ENCODE assay signal across 8 mouse cellular contexts in genomic region chr8:69625095-69625789, GRCm38 (mm10). TPM values are rescaled to one million over a fixed set of nuclear protein-coding genes. Genes with fewer than 3 reads are reported as not detected.
DNase-seq lines count a peak whose midpoint lies in the region; ATAC-seq and TF ChIP-seq lines count a peak whose summit lies in the region.

TSS of gene Zfp868 (minus strand) at chr8:69625548.

- peak within 1 kb of the TSS; percentile 48 for H3K4me2 ChIP-seq in embryonic facial prominence, embryonic 15.5 days (replicated peaks)
- peak within 1 kb of the TSS; percentile 63 for H3K4me2 ChIP-seq in limb, embryonic 14.5 days (replicated peaks; ENCODE audit: low read depth, low read length, severe bottlenecking)
- H3K4me2 ChIP-seq in midbrain, postnatal 0 days (ENCODE audit: low read depth, low read length, poor library complexity, severe bottlenecking) = peak within 1 kb of the TSS; percentile 48

- peak within 1 kb of the TSS; percentile 91 for H3K9ac ChIP-seq in embryonic facial prominence, embryonic 15.5 days
- H3K9ac ChIP-seq in limb, embryonic 14.5 days (ENCODE audit: low read depth, low read length, severe bottlenecking) = peak within 1 kb of the TSS; percentile 86
- peak within 1 kb of the TSS; percentile 80 for H3K9ac ChIP-seq in midbrain, postnatal 0 days (replicated peaks; ENCODE audit: low read length, poor library complexity, severe bottlenecking)

- H3K36me3 ChIP-seq in embryonic facial prominence, embryonic 15.5 days = peaks cover 3% of the 10 kb centered on the region; the same call in 1 of the 2 replicates
- H3K36me3 ChIP-seq in limb, embryonic 14.5 days (ENCODE audit: control insufficient read depth, insufficient read depth, low read length) = no peaks in the 10 kb centered on the region
- H3K36me3 ChIP-seq in midbrain, postnatal 0 days (ENCODE audit: insufficient read depth, low read length) = no peaks in the 10 kb centered on the region

- peak; percentile 99 for ATAC-seq in embryonic facial prominence, embryonic 15.5 days (ENCODE audit: insufficient number of reproducible peaks, low FRiP score, low TSS enrichment, low read depth)
- ATAC-seq in limb, embryonic 14.5 days (ENCODE audit: low FRiP score, low read depth) = peak; percentile 99
- ATAC-seq in midbrain, postnatal 0 days (ENCODE audit: low FRiP score) = peak; percentile 100

- H3K4me3 ChIP-seq in bone marrow, adult 2 months (replicated peaks; ENCODE audit: control insufficient read depth, low read depth, low read length) = peak within 1 kb of the TSS; percentile 78
- peak within 1 kb of the TSS; percentile 88 for H3K4me3 ChIP-seq in embryonic facial prominence, embryonic 15.5 days (replicated peaks)
- peak within 1 kb of the TSS; percentile 66 for H3K4me3 ChIP-seq in limb, embryonic 14.5 days (replicated peaks; ENCODE audit: low read length)
- peak within 1 kb of the TSS; percentile 61 for H3K4me3 ChIP-seq in midbrain, postnatal 0 days (ENCODE audit: low read depth, low read length)

- TF ChIP-seq CTCF in bone marrow, adult 2 months (IDR thresholded peaks at IDR 0.05; ENCODE audit: control insufficient read depth, insufficient read depth, low read length) = peak; percentile 49; the same call in 1 of the 2 replicates
- TF ChIP-seq CTCF in midbrain, postnatal 0 days (IDR thresholded peaks at IDR 0.05) = peak; percentile 80

- H3K27me3 ChIP-seq in embryonic facial prominence, embryonic 15.5 days = no peaks in the 10 kb centered on the region
- no peaks in the 10 kb centered on the region for H3K27me3 ChIP-seq in limb, embryonic 14.5 days (ENCODE audit: control insufficient read depth, insufficient read depth, low read length)
- H3K27me3 ChIP-seq in midbrain, postnatal 0 days (ENCODE audit: insufficient read depth, low read length) = no peaks in the 10 kb centered on the region

- DNase-seq in 416B (ENCODE audit: low read depth) = peak; percentile 99
- peak; percentile 99 for DNase-seq in heart, adult 8-10 months (ENCODE audit: low spot score)
- peak; percentile 98 for DNase-seq in kidney, adult 9 months
- DNase-seq in limb, embryonic 14.5 days (ENCODE audit: low spot score) = peak; percentile 99
- DNase-seq in midbrain, postnatal 0 days (ENCODE audit: low spot score) = peak; percentile 98
- peak; percentile 97 to 99 for DNase-seq in spleen, postnatal 14 days (ENCODE audit: low spot score in 2 of 2)

- TF ChIP-seq POLR2A in bone marrow, adult 2 months (IDR thresholded peaks at IDR 0.05; ENCODE audit: borderline replicate concordance, control insufficient read depth, low read depth, low read length) = peak; percentile 91; the same call in 1 of the 2 replicates
- TF ChIP-seq POLR2A in limb, embryonic 14.5 days (IDR thresholded peaks at IDR 0.05; ENCODE audit: borderline replicate concordance, extremely low read depth, insufficient read depth, insufficient read length) = peak; percentile 75; the same call in 1 of the 2 replicates

- WGBS in bone marrow, adult 2 months = under 1% methylated on average over 41 of the region's 41 CpGs
- WGBS in embryonic facial prominence, embryonic 15.5 days = under 1% methylated on average over 41 of the region's 41 CpGs
- WGBS in limb, embryonic 14.5 days = under 1% methylated on average over 40 of the region's 41 CpGs
- under 1% methylated on average over 41 of the region's 41 CpGs for WGBS in midbrain, postnatal 0 days

- no peaks in the 10 kb centered on the region for H3K9me3 ChIP-seq in embryonic facial prominence, embryonic 15.5 days (replicated peaks)
- no peaks in the 10 kb centered on the region; the same call in 1 of the 2 replicates for H3K9me3 ChIP-seq in limb, embryonic 14.5 days (ENCODE audit: control insufficient read depth, low read length)
- no peaks in the 10 kb centered on the region for H3K9me3 ChIP-seq in midbrain, postnatal 0 days (ENCODE audit: low read length)

- H3K27ac ChIP-seq in bone marrow, adult 2 months (ENCODE audit: control insufficient read depth, insufficient read depth, low read depth, low read length, poor library complexity) = peak within 1 kb of the TSS; percentile 99
- H3K27ac ChIP-seq in embryonic facial prominence, embryonic 15.5 days (replicated peaks) = peak within 1 kb of the TSS; percentile 99
- peak within 1 kb of the TSS; percentile 98 for H3K27ac ChIP-seq in limb, embryonic 14.5 days (replicated peaks; ENCODE audit: low read depth, low read length)
- peak within 1 kb of the TSS; percentile 99 for H3K27ac ChIP-seq in midbrain, postnatal 0 days (ENCODE audit: low read depth, low read length)

- peaks cover 2% of the 10 kb centered on the region for H3K4me1 ChIP-seq in bone marrow, adult 2 months (ENCODE audit: control insufficient read depth, insufficient read depth, low read length)
- H3K4me1 ChIP-seq in embryonic facial prominence, embryonic 15.5 days = peaks cover 8% of the 10 kb centered on the region; the same call in 1 of the 2 replicates
- peaks cover 9% of the 10 kb centered on the region for H3K4me1 ChIP-seq in limb, embryonic 14.5 days (ENCODE audit: control insufficient read depth, insufficient read depth, low read length)
- peaks cover 9% of the 10 kb centered on the region; the same call in 1 of the 2 replicates for H3K4me1 ChIP-seq in midbrain, postnatal 0 days (ENCODE audit: insufficient read depth, low read length)

RNA-seq across cellular contexts. Expression of gene Zfp868, which starts in this region (rescaled TPM):
- polyA plus RNA-seq in bone marrow, adult 2 months (2011; ENCODE audit: insufficient read depth, insufficient read length, low replicate concordance, missing spikeins) = 5.2 and 10.1 TPM in 2 replicates
- 20.7 and 23.9 TPM in 2 replicates for polyA plus RNA-seq in embryonic facial prominence, embryonic 15.5 days (2015; fragmentation: Nextera tagmentation; extraction: Ambion mirVana)
- total RNA-seq in heart, adult 8-10 months (2022) = 1 to 10 TPM; 6.5 to 8.4 (median 7.3) TPM
- polyA plus RNA-seq in limb, embryonic 14.5 days (2012; rRNA removed) = 13.7 and 14.9 TPM in 2 replicates
- 23.5 and 24.7 TPM in 2 replicates for polyA plus RNA-seq in limb, embryonic 14.5 days (2014; fragmentation: Nextera tagmentation; extraction: Ambion mirVana)
- total RNA-seq in midbrain, postnatal 0 days (2014; rRNA removed) = 22.4 and 29.3 TPM in 2 replicates
- polyA plus RNA-seq in midbrain, postnatal 0 days (2015; fragmentation: Nextera tagmentation; extraction: Ambion mirVana) = 21.5 and 26.0 TPM in 2 replicates

Comparison
In these comparisons a context has a peak if more than half of its experiments do, and no peak if none do; other contexts are left out.
1. Peak in every context shown above with its lines: DNase-seq, ATAC-seq, H3K4me3 ChIP-seq and H3K27ac ChIP-seq.